Mouse (Mus musculus): ENCODE measurements at regions not wholly inside any gene's neighbourhood (a gene's known extent, or its start where the extent isn't known, plus 50 kb on each side); places are given as distances from the start of the nearest gene placed in this dataset.

DNA sequence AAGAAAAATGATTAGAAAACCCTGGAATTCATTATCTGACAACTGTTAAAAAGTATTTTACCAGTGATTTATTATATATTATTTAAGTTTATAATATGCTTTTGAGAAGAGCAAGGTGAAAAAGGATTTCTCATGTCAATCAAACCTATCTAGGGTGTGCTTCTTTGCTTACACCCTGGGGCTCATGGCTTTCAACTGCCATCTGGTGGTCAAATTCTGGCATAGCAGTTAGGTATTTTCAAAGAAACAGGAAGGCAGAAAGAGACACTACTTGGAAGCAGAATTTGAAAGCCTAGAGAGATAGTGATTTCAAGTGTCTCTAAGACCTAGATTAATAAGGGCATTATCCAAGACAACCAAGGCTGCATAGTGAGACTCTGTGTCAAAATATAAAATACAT is 167.8 kb upstream of the Amot start:
- in situ Hi-C loops (cut with MboI; ENCODE audit: unreplicated experiment in 2 of 2): loop anchor here in 1 of 2 experiments (25.0 kb wide), 1 partner anchor 1285 kb away; no protein-coding TSS in a partner anchor

DNA sequence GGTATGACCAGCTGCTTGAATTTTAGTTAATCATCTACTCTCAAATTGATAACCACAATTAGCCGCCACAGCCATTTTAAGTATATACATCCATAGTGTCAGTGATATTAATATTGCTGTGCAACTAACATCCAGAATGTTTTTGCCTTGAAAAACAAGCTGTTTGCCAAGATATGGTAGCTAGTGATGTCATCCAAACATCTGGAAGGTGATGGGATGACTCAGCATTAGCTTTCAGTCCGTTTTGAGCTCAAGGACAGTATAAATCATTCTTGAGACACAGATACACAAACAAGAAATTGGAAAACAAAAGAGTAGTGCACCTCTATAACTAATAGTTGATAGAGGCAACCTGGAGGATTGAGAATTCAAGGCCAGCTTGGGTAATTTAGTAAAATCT is 146.7 kb upstream of the Amot start:
- in situ Hi-C loops (cut with MboI; ENCODE audit: unreplicated experiment in 2 of 2): loop anchor here in 1 of 2 experiments (25.0 kb wide), 1 partner anchor 1264 kb away; no protein-coding TSS in a partner anchor

DNA sequence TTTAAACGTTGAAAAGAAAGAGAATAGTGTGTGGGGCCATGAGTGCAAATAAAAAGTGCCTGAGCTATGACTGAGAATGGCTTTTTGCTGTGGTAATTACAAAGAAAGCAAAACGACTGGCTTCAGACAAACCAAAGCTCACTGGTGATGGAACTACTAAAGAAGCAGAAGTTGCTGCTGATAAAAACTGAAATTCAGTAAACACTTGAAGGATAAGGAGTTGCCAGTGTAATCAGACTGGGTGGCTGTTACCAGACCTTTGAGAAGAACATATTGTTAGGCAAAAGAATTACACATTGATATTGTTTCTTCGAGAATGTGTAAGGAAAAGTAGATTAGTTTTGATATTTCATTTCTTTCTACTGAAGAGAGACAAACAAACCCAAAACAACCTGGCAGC is 114.7 kb upstream of the Amot start:
- in situ Hi-C loops (cut with MboI; ENCODE audit: unreplicated experiment in 2 of 2): no loop called here

DNA sequence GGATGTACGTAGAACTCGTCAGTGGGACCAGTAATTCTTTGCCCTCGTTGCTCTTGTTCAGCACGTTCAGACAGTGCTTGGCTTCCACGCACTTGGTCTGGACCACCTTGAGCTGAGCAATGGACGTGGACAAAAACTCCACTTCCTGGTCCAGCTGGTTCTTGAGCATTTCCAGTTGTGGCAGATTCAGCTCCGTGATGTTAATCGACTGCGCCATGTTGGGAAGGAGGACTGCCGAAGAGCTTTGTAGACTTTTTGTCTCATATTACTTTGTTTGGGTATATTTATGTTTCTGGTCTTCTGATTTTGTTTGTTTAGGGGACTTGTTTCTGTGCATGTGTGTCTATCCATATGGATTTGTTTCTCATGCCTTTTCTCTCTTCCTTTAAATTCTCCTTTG is 97.1 kb upstream of the Amot start:
- in situ Hi-C loops (cut with MboI; ENCODE audit: unreplicated experiment in 2 of 2): no loop called here

DNA sequence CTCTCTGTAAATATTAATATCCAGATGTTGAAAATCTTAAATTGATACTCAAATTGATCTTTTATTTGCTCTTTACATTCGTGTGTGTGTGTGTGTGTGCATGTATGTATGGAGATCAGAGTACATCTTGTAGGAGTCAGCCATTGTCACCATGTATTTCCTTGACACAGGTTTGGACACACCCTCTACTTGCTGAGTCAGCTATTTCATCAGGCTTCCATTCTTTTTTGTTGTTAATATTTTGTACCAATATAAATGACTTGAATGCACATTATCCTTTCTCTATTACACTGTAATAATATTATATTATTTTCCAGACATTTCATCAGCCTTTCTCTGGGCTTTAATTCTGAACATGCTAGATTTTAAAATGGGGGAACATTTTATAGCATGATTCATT is 85.8 kb upstream of the Amot start:
- in situ Hi-C loops (cut with MboI; ENCODE audit: unreplicated experiment in 2 of 2): no loop called here

DNA sequence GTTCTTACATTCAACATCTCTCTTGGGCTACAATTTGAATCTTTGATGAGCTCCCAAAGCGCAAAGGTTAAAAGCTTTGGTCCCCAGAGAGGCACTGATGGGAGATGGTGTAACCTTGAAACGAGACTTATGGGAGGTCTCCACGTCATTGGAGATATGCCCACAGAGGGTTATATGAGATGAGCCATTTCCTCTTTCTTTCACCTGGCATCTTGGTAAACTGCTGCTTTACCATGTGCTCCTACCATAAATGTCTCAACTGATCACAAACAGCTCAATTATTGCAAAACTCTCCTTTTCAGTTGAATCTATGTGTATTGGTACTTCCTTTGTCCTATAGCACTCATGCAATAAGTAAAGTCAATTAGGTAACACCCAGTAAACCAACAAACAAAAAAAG is 62.5 kb upstream of the Amot start:
- in situ Hi-C loops (cut with MboI; ENCODE audit: unreplicated experiment in 2 of 2): no loop called here

DNA sequence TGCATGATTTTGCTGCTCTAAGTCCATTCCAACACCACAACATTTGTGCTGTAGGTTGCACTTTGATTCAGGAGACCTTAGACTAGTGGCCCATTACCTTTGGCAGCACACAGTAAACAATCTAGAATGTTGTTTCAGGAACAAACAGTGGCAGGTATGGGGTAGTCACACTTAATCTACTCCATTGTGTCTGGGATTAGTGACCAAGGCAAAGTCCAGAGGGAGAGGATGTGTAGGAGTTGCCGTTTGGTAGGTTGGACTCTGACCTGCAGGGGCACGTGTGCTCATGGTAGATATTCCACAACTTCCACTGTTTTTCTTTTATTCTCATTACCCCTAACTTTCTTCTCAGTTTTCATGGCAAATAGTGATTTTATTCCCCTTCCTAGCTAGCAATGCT is 62.1 kb upstream of the Amot start:
- in situ Hi-C loops (cut with MboI; ENCODE audit: unreplicated experiment in 2 of 2): no loop called here

- in situ Hi-C loops (cut with MboI; ENCODE audit: unreplicated experiment in 2 of 2): no loop called here
These were observed 53.9 kb upstream of the Amot start for GRCm38 (mm10) chrX:145558881-145559280.
